ENCODE assay signal across 10 mouse cellular contexts in the genomic region with DNA sequence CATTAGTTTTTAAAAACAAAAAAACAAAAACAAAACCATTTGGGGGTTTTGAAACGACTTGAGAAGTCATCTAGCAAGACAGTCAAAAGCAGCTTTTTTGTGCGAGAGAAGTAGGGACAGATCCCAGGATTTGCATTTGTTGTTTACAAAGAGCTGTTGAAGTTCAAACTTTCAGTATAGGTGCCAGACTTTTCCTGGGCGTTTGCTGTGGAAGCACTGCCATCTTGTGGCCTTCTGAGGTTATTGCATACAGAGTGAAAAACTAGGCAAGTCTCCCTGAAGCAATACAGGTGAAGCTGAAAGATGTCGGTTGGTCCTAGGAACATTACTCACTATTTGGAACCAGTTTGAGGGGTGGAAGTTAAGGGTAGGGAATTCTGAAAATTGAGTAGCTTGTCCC.
DNase-seq lines count a peak whose midpoint lies in the region; ATAC-seq lines count a peak whose summit lies in the region.
"Had no signal": no experiment of that assay in that cellular context is flagged by ENCODE, and none has a peak within 500 bp of the region (broad histone marks: within the 10 kb centered on the region; RNA-seq: fewer than 3 reads in every experiment).

No protein-coding gene starts in this region.

- peaks cover 2% of the 10 kb centered on the region; the same call in 1 of the 2 replicates for H3K9me3 ChIP-seq in embryonic facial prominence, embryonic 10.5 days
- 0 out of 2 replicates have a peak, but pooled peaks cover 7% of the 10 kb centered on the region for H3K9me3 ChIP-seq in intestine, embryonic 16.5 days (ENCODE audit: control insufficient read depth, low read length)
- H3K9me3 ChIP-seq: hindbrain, embryonic 15.5 days; stomach, embryonic 15.5 days had no signal

- intact Hi-C loops in left cerebral cortex, postnatal 4 days (cut with DNase I), result loop anchor here (5.0 kb wide), 1 partner anchor 482 kb away; no protein-coding TSS in a partner anchor

- WGBS in embryonic facial prominence, embryonic 10.5 days, result 8% methylated on average over 4 of the region's 4 CpGs
- WGBS in intestine, embryonic 16.5 days, result 5% methylated on average over 4 of the region's 4 CpGs

- DNase-seq in spleen, postnatal 10 days (ENCODE audit: low spot score in 2 of 2), result peak; percentile 9 to 30
- no peak for DNase-seq in spleen, postnatal 4 days (ENCODE audit: low spot score in 2 of 2)
- DNase-seq in adrenal gland, postnatal 25 days, result peak; percentile 41
- DNase-seq in embryonic facial prominence, embryonic 10.5 days (ENCODE audit: low spot score), result peak; percentile 63
- DNase-seq in left cerebral cortex, postnatal 4 days, result peak; percentile 37
- peak; percentile 61 for DNase-seq in ovary, postnatal 14 days (ENCODE audit: low spot score)

- H3K27me3 ChIP-seq in embryonic facial prominence, embryonic 10.5 days (replicated peaks; ENCODE audit: low read depth, poor library complexity, severe bottlenecking), result peaks cover 4% of the 10 kb centered on the region; the same call in 1 of the 2 replicates
- no peaks in the 10 kb centered on the region for H3K27me3 ChIP-seq in intestine, embryonic 16.5 days (replicated peaks; ENCODE audit: control insufficient read depth, insufficient read depth, low read length)
- H3K27me3 ChIP-seq: hindbrain, embryonic 15.5 days; stomach, embryonic 15.5 days had no signal

- H3K4me3 ChIP-seq in embryonic facial prominence, embryonic 10.5 days, result no peak overlapping the region
- no peak overlapping the region for H3K4me3 ChIP-seq in intestine, embryonic 16.5 days (ENCODE audit: low read length)
- H3K4me3 ChIP-seq: hindbrain, embryonic 15.5 days; stomach, embryonic 15.5 days had no signal

- peaks cover 13% of the 10 kb centered on the region for H3K4me1 ChIP-seq in embryonic facial prominence, embryonic 10.5 days
- H3K4me1 ChIP-seq in intestine, embryonic 16.5 days (ENCODE audit: control insufficient read depth, insufficient read depth, low read length), result no peaks in the 10 kb centered on the region
- H3K4me1 ChIP-seq: hindbrain, embryonic 15.5 days; stomach, embryonic 15.5 days had no signal

- H3K9ac ChIP-seq in intestine, embryonic 16.5 days (ENCODE audit: low read depth, low read length), result no peak overlapping the region
- H3K9ac ChIP-seq: hindbrain, embryonic 15.5 days; stomach, embryonic 15.5 days had no signal

- H3K36me3 ChIP-seq in embryonic facial prominence, embryonic 10.5 days (replicated peaks), result no peaks in the 10 kb centered on the region
- H3K36me3 ChIP-seq in intestine, embryonic 16.5 days (ENCODE audit: control insufficient read depth, insufficient read depth, low read length), result no peaks in the 10 kb centered on the region
- H3K36me3 ChIP-seq: hindbrain, embryonic 15.5 days; stomach, embryonic 15.5 days had no signal

- H3K27ac ChIP-seq in embryonic facial prominence, embryonic 10.5 days (replicated peaks), result no peak overlapping the region
- no peak overlapping the region for H3K27ac ChIP-seq in intestine, embryonic 16.5 days (ENCODE audit: low read length)
- H3K27ac ChIP-seq: hindbrain, embryonic 15.5 days; stomach, embryonic 15.5 days had no signal

- ATAC-seq in intestine, embryonic 16.5 days, result peak; percentile 52; the same call in 1 of the 2 replicates
- no peak for ATAC-seq in monocyte, adult 5-6 weeks (replicated peaks; ENCODE audit: insufficient number of reproducible peaks, low FRiP score, low TSS enrichment, poor library complexity, severe bottlenecking)

- H3K4me2 ChIP-seq in intestine, embryonic 16.5 days (ENCODE audit: low read depth, low read length), result no peak overlapping the region
- H3K4me2 ChIP-seq: hindbrain, embryonic 15.5 days; stomach, embryonic 15.5 days had no signal

Comparison
In these comparisons a context has a peak if more than half of its experiments do, and no peak if none do; other contexts are left out.
1. DNase-seq: peak in spleen, postnatal 10 days (2 of 2), adrenal gland, postnatal 25 days (single experiment), embryonic facial prominence, embryonic 10.5 days (single experiment), left cerebral cortex, postnatal 4 days (single experiment) and ovary, postnatal 14 days (single experiment); none in spleen, postnatal 4 days (0 of 2).